Mouse (Mus musculus) left cerebral cortex, postnatal 4 days (tissue): Measurements from ENCODE around the gene Palm. TPM values are rescaled to one million over a fixed set of nuclear protein-coding genes. Genes with fewer than 3 reads are reported as not detected.

Experiments
- DNase-seq: peaks from one replicate; pipeline ENCODE4 v3.0.0-alpha.2; 2022
- intact Hi-C: fragments of 180-260 bp; cut with DNase I; formaldehyde crosslinking; loops from one replicate; pipeline ENCODE4 v1.15.1; 2025
- total RNA-seq, 2 experiments: library from RNA; stranded (reverse); gene quantifications; 2 replicates each; pipeline ENCODE4 v1.2.3; 2021

Gene Palm
- total RNA-seq, 2 experiments from 2014 or later = 404 to 409 TPM

GRCm38 (mm10) chr10:79853392-79853791 lies 60.0 kb downstream of the Palm start:
- intact Hi-C loops = no loop called here
- DNase-seq = peak; percentile 99

GRCm38 (mm10) chr10:79853860-79854795 lies 60.8 kb downstream of the Palm start, which contains the start of gene Ptbp1:
Gene Ptbp1 (plus strand): TSS chr10:79854427.
- intact Hi-C loops = no loop called here
- peak; percentile 100 for DNase-seq

DNA sequence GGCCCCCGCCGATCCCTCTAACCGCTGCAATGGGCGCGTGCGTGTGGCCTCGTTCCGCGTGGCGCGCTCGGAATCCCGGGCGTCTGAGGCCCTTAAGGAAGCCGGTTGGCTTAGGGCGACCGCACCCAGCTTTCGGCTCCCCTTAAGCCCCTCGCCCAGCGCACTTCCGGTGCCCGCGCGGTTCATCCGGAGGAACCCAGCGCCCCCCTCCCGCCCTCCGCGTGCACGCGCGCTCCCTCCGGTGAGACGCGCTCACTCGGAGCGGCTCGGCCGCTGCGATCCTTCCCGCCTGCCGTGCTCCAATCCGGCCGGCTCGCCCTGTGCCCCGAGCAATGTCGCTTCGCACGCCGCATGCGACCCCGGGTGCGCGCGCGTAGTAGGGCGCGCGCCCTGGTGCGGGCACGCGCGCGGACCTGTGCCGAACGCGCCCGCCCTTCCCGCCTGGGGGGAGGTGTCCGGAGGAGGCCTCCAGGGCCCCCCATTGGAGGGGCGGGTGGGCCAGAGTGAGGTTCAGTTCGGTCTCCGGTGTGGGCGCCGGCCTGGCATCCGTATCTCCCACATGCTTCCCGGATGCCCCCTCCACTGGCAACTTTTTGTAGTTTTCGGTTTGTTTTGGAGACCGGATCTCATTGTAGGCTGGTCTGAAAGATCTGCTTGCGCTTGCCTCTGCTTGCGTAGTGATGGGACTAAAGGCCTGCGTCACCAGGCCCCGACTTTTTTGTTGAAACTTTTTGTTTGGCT lies 61.6 kb downstream of the Palm start:
- peak; percentile 79 for DNase-seq
- intact Hi-C loops = no loop called here

- intact Hi-C loops = no loop called here
- DNase-seq = peak; percentile 60
Measured at GRCm38 (mm10) chr10:79855558-79856184, 62.3 kb downstream of the Palm start.

- DNase-seq = no peak
- intact Hi-C loops = no loop called here
Measured at GRCm38 (mm10) chr10:79856280-79856679, 62.9 kb downstream of the Palm start.

GRCm38 (mm10) chr10:79856704-79857451 lies 63.5 kb downstream of the Palm start:
- DNase-seq = no peak
- intact Hi-C loops = no loop called here

DNA sequence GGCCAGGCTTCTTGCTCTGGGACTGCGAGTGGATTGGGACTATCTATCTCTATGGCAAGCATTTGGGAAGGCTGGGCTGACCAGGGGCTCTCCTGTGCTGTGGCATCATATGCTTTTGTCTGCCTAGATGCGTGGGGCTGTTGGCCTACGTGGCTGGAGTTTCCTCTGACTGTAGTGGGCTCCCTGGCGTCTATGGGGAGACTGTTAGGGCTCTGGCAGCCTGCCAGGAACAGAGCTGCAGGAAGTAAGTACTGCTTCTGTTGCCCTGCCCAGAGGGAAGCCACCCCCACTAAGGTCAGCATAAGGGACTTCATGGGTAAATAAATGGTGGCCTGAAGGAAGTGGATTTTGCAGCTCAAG lies 64.1 kb downstream of the Palm start:
- peak; percentile 71 for DNase-seq
- intact Hi-C loops = no loop called here

- DNase-seq = no peak
- intact Hi-C loops = no loop called here
Measured at GRCm38 (mm10) chr10:79857894-79858293, 64.5 kb downstream of the Palm start.

- DNase-seq = peak; percentile 97
- intact Hi-C loops = no loop called here
Measured at GRCm38 (mm10) chr10:79858416-79859074, 65.2 kb downstream of the Palm start.

GRCm38 (mm10) chr10:79859116-79859515 lies 65.7 kb downstream of the Palm start:
- intact Hi-C loops = no loop called here
- DNase-seq = no peak

GRCm38 (mm10) chr10:79860079-79860911 lies 66.9 kb downstream of the Palm start:
- intact Hi-C loops = no loop called here
- DNase-seq = no peak

DNA sequence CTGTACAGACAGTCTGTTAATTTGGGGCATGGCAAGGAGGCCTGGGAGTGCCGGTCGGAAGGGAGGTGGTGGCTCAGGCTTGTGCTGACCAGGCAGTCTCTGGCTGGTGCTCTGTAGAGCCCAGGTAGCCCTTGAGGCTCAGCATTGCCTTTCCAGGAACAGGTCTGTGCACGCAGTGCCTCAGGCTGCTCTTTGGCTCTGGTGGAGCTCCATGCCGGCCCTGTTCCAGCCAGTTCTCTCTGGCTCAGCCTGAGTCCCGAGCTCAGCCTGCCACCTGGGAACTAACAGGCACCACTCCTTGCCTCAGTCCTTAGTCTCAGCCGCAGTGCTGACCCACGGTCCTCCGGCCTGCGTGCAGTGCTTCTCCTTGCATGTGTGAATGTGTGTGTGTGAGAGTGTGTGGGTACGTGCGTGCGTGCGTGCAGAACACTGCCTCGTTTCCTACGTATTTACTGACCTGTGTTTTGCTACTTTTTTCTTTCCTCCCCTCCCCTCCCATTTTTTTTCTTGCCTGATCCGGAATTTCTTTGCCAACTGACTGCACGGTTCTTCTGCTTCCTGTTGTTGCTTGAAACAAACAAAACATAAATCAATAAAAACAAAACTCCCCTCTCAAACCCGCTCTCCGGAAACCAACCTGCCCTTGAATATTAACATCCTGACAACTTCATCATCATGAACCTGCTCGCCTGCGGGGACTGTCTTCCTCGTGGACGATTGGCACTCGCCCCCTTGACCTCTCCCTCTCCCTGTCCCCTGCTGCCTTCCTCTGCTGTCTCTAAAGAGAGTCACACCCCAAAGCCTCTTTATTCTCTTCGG lies 68.1 kb downstream of the Palm start:
- intact Hi-C loops = no loop called here
- DNase-seq = no peak

- intact Hi-C loops = no loop called here
- DNase-seq = no peak
Measured at GRCm38 (mm10) chr10:79862049-79862788, 68.8 kb downstream of the Palm start.

DNA sequence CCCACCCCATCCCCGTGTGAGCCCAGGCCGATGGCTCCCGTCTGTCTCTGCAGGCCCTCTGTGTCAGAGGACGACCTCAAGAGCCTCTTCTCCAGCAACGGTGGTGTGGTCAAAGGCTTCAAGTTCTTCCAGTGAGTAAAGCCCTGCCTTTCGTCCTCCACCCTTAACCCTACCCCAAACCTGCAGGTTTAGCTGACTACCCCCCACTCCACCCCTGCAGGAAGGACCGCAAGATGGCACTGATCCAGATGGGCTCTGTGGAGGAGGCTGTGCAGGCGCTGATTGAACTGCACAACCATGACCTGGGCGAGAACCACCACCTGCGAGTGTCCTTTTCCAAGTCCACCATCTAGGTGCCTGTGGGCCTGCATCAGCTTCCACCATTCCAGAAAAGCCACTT lies 69.6 kb downstream of the Palm start:
- DNase-seq = no peak
- intact Hi-C loops = no loop called here

- no peak for DNase-seq
- intact Hi-C loops = no loop called here
Measured at GRCm38 (mm10) chr10:79864351-79865188, 71.2 kb downstream of the Palm start.

DNA sequence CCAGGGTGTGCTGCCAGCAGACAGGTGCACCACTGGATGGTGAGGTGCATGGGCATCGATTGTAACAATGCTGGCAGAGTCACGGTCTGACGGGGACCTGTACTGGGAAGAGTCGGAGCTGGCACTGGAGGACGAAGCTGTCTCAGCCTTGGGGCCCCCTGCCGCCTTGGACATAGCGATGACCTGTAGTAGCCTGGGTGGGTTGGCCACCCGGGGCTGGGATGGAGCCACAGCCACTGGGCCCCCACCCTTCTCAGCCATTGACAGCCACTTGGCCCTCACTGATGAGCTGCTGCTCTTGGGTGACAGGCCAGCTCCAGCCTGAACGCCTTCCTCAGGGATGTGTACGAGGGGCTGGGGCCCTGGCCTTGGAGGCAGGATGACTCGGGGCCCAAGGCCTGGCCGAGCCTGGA lies 71.8 kb downstream of the Palm start:
- DNase-seq = no peak
- intact Hi-C loops = no loop called here

DNA sequence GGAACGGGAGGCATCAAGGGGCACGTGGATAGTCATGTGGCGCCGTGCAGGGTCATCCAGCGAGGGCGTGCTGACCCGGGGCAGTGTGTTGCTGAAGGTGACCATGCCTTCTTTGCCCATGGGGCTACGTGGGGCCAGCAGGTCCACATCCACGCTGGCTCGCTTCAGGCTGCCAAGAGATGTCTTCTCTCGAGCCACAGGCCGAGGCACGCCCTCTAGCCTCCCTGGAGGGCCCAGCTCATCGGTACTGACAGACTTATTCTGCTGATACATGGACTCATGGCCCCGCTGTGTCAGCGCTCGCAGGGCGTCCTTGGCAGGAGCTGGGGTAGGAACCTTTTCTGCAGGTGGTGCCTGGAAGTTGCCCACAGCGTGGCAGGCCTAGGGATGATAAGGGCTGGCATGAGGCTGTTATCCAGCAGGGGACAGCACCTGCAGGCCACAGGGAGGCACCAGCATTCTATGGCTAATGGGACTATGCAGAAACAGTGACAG lies 72.5 kb downstream of the Palm start:
- intact Hi-C loops = no loop called here
- DNase-seq = no peak
